Mouse (Mus musculus) kidney, postnatal 10 days (tissue): Measurements from ENCODE around the gene Fam217b.

ENCODE experiments used
- DNase-seq: peaks from one replicate; pipeline ENCODE4 v3.0.0; 2021; ENCODE audit warnings: mixed read lengths

The Fam217b gene

GRCm38 (mm10) chr2:178449386-178449785, 35.1 kb downstream of the Fam217b start:
- DNase-seq: no peak

- no peak for DNase-seq
Measured at GRCm38 (mm10) chr2:178450236-178450635, 35.9 kb downstream of the Fam217b start.

GRCm38 (mm10) chr2:178450961-178451360, 36.6 kb downstream of the Fam217b start:
- no peak for DNase-seq

- peak; percentile 46 for DNase-seq
Measured at GRCm38 (mm10) chr2:178454664-178455516, 40.6 kb downstream of the Fam217b start.

GRCm38 (mm10) chr2:178457414-178457813, 43.1 kb downstream of the Fam217b start:
- DNase-seq: no peak

GRCm38 (mm10) chr2:178460353-178460752, 46.0 kb downstream of the Fam217b start:
- no peak for DNase-seq

GRCm38 (mm10) chr2:178471546-178472480, 57.5 kb downstream of the Fam217b start:
- no peak for DNase-seq

- DNase-seq: no peak
Measured at GRCm38 (mm10) chr2:178473916-178474315, 59.6 kb downstream of the Fam217b start.
